ENCODE assay signal across 12 mouse cellular contexts in genomic region chr9:61016673-61017072, GRCm38 (mm10).
DNase-seq lines count a peak whose midpoint lies in the region; ATAC-seq lines count a peak whose summit lies in the region.
"Had no signal": no experiment of that assay in that cellular context is flagged by ENCODE, and none has a peak within 500 bp of the region (broad histone marks: within the 10 kb centered on the region; RNA-seq: fewer than 3 reads in every experiment).

No protein-coding gene starts in this region.

- peak; percentile 52 for DNase-seq in embryo, embryonic 11 days
- DNase-seq in embryo, embryonic 10 days (ENCODE audit: low spot score), result no peak
- DNase-seq in 3T3-L1 (ENCODE audit: low read depth, low spot score), result peak; percentile 87
- DNase-seq in embryonic facial prominence, embryonic 14.5 days (ENCODE audit: low spot score), result peak; percentile 86
- no peak for DNase-seq in urinary bladder, postnatal 4 days (ENCODE audit: low spot score in 2 of 2)
- DNase-seq in urinary bladder, postnatal 36 days (ENCODE audit: low spot score in 2 of 2), result no peak
- DNase-seq in ovary, postnatal 10 days (ENCODE audit: low spot score), result no peak
- DNase-seq: cerebellum, adult 2 months; kidney, adult 9 months; right cerebral cortex, adult 18-20 months had no signal

- H3K27me3 ChIP-seq in embryonic facial prominence, embryonic 14.5 days (replicated peaks; ENCODE audit: control insufficient read depth, insufficient read depth, low read length), result peaks cover 11% of the 10 kb centered on the region; the same call in 1 of the 2 replicates

- 31% methylated on average over 10 of the region's 10 CpGs for WGBS in embryonic facial prominence, embryonic 14.5 days

- peak; percentile 49; the same call in 1 of the 2 replicates for ATAC-seq in embryonic facial prominence, embryonic 14.5 days (ENCODE audit: low read depth)
- peak; percentile 65 for ATAC-seq in megakaryocyte progenitor cell, adult 5-6 weeks (replicated peaks; ENCODE audit: poor library complexity)
- ATAC-seq: midbrain, embryonic 16.5 days had no signal

- no peak overlapping the region for H3K27ac ChIP-seq in embryonic facial prominence, embryonic 14.5 days (replicated peaks; ENCODE audit: low read depth, low read length)

- no peak overlapping the region for H3K4me2 ChIP-seq in embryonic facial prominence, embryonic 14.5 days (ENCODE audit: low read depth, low read length)

- H3K36me3 ChIP-seq in embryonic facial prominence, embryonic 14.5 days (ENCODE audit: control insufficient read depth, insufficient read depth, low read length), result no peaks in the 10 kb centered on the region

- H3K9ac ChIP-seq in embryonic facial prominence, embryonic 14.5 days (ENCODE audit: low read depth, low read length), result peak overlapping the region; percentile 5; the same call in 1 of the 2 replicates

- H3K4me3 ChIP-seq in embryonic facial prominence, embryonic 14.5 days (ENCODE audit: low read depth, low read length), result no peak overlapping the region

- H3K4me1 ChIP-seq in embryonic facial prominence, embryonic 14.5 days (ENCODE audit: control insufficient read depth, insufficient read depth, low read length), result peaks cover 28% of the 10 kb centered on the region

- 0 out of 2 replicates have a peak, but pooled peaks cover 4% of the 10 kb centered on the region for H3K9me3 ChIP-seq in embryonic facial prominence, embryonic 14.5 days (ENCODE audit: control insufficient read depth, low read length)

Comparison
In these comparisons a context has a peak if more than half of its experiments do, and no peak if none do; other contexts are left out.
1. DNase-seq: peak in embryo, embryonic 11 days (single experiment), 3T3-L1 (single experiment) and embryonic facial prominence, embryonic 14.5 days (single experiment); none in embryo, embryonic 10 days (single experiment), urinary bladder, postnatal 4 days (0 of 2), urinary bladder, postnatal 36 days (0 of 2) and ovary, postnatal 10 days (single experiment).